Mouse (Mus musculus): ENCODE data around the gene Ppp1r13l. TPM values are rescaled to one million over a fixed set of nuclear protein-coding genes. Genes with fewer than 3 reads are reported as not detected.
A peak's percentile ranks its signal among the peaks of the same experiment; 100 is the strongest.

Gene Ppp1r13l
- total and polyA plus RNA-seq, 3 experiments, result 1.5 to 15.9 TPM; not detected in 1

DNA sequence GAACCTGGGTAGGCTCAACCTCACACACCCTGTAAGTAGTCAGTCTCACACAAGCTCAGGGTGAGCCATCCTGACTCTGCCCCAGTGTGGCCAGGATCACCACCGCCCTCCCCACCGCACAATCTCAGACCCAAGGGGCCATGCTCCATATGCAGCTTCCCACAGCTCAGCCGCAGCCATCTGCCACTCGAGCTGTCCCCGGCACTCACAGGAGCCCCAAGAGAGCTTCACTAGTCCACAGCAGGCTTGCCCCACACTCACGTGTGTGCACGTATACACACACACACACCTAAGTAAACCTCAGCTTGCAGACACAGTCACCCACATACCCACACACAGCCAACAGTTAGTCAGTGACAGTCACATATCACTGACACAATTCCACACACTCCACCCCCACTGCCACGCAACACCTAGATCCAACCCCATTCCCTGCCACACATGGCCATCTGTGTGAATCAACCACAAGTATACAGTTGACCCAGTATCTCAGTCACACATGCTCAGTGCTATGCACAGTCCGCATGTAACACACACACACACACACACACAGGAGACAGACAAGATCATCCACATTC, 43.1 kb downstream of the Ppp1r13l start:
- Histone ChIP-seq H3K36me3 (ENCODE audit: control insufficient read depth in 1 of 2, insufficient read depth in 2 of 2, low read length in 2 of 2) (no peaks in the 10 kb centered on the region; a peak in 1 of 4 replicates), H3K4me3 (ENCODE audit: control insufficient read depth in 1 of 2, insufficient read depth in 1 of 2, low read depth in 2 of 2, low read length in 2 of 2) (no peak overlapping the region), H3K27ac (ENCODE audit: control insufficient read depth, low read depth, low read length) (no peak overlapping the region), H3K4me1 (ENCODE audit: control insufficient read depth in 1 of 2, insufficient read depth in 2 of 2, low read length in 2 of 2) (peaks cover 0 to 13% of the 10 kb centered on the region in 2 experiments; a peak in 3 of 4 replicates), H3K9me3 (replicated peaks; ENCODE audit: insufficient read depth, low read length) (no peaks in the 10 kb centered on the region), H3K27me3 (ENCODE audit: control insufficient read depth in 1 of 2, insufficient read depth in 2 of 2, low read length in 2 of 2) (no peaks in the 10 kb centered on the region), H3K9ac (ENCODE audit: control insufficient read depth, low read depth, low read length, poor library complexity, severe bottlenecking) (no peak overlapping the region), H3K79me2 (ENCODE audit: control insufficient read depth, insufficient read depth, low read length, poor library complexity) (no peaks in the 10 kb centered on the region; the same call in 1 of the 2 replicates)
- no peak for TF ChIP-seq ZMIZ1 (IDR thresholded peaks at IDR 0.05; ENCODE audit: low read depth, low read length)
- TF ChIP-seq GATA1 (IDR thresholded peaks at IDR 0.05; ENCODE audit: low read depth, low read length), result no peak
- no peak for TF ChIP-seq MAX (IDR thresholded peaks at IDR 0.05; ENCODE audit: low read length)
- no peak for TF ChIP-seq RAD21 (IDR thresholded peaks at IDR 0.05; ENCODE audit: low read depth, low read length)
- TF ChIP-seq ELF1 (IDR thresholded peaks at IDR 0.05; ENCODE audit: low read depth, low read length), result no peak
- no peak for TF ChIP-seq TBP (IDR thresholded peaks at IDR 0.05; ENCODE audit: low read depth, low read length)
- TF ChIP-seq MYB (IDR thresholded peaks at IDR 0.05; ENCODE audit: low read depth, low read length), result no peak
- TF ChIP-seq NELFE (IDR thresholded peaks at IDR 0.05; ENCODE audit: low read depth, low read length), result no peak
- TF ChIP-seq MXI1 (IDR thresholded peaks at IDR 0.05; ENCODE audit: low read depth, low read length), result no peak
- no peak for TF ChIP-seq MAFK (IDR thresholded peaks at IDR 0.05; ENCODE audit: borderline replicate concordance, low read depth, low read length)
- TF ChIP-seq SMC3 (IDR thresholded peaks at IDR 0.05; ENCODE audit: low read depth, low read length), result no peak
- TF ChIP-seq E2F4 (IDR thresholded peaks at IDR 0.05; ENCODE audit: borderline replicate concordance, low read depth, low read length), result no peak
- no peak for TF ChIP-seq MAZ (IDR thresholded peaks at IDR 0.05; ENCODE audit: low read depth, low read length)
- no peak for TF ChIP-seq POLR2AphosphoS2 (IDR thresholded peaks at IDR 0.05; ENCODE audit: low read length)
- TF ChIP-seq MYC (IDR thresholded peaks at IDR 0.05; ENCODE audit: low read depth, low read length), result no peak
- TF ChIP-seq TAL1 (IDR thresholded peaks at IDR 0.05; ENCODE audit: low read length), result no peak
- no peak for TF ChIP-seq HCFC1 (IDR thresholded peaks at IDR 0.05; ENCODE audit: low read depth, low read length)
- TF ChIP-seq USF2 (IDR thresholded peaks at IDR 0.05; ENCODE audit: borderline replicate concordance in 1 of 2, insufficient read depth in 1 of 2, low read depth in 1 of 2, low read length in 2 of 2), result no peak
- no peak for TF ChIP-seq CHD2 (IDR thresholded peaks at IDR 0.05; ENCODE audit: low read length)
- TF ChIP-seq JUND (IDR thresholded peaks at IDR 0.05; ENCODE audit: low read depth, low read length), result no peak
- DNase-seq (ENCODE audit: low read depth, low spot score), result no peak

DNA sequence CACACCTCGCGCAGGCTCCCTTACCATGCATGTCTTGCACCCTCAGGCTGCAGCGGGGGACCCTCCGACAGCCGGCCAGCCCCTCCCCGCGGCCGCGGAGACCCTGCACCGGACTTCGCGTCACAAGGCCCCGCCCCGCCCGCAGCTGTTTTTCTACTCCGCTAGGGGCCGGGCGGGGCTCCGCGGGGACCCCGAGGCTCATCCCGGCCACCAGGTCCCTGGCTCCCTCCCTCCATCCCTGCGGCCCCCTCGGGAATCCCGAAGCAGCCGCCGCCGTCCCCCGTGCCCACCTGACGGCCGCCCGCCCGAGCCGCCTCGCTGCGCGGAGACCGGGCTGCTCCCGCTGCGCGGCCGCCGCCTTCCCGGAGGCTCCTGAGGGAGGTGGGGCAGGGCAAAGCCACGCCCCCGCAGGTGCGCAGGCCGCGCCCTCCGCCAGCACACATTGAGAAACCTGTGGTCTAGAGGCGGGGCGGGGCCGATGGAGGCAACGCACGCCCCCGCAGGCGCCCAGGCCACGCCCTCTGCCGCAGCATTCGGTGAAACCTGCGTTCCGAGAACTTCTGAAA, 44.3 kb downstream of the Ppp1r13l start, which contains the start of gene Klc3:
Gene Klc3, minus strand, starts transcription at position 374 of the 566 bp plus-strand sequence.
- H3K4me1 ChIP-seq (ENCODE audit: control insufficient read depth in 1 of 2, insufficient read depth in 2 of 2, low read length in 2 of 2), result peaks cover 0 to 13% of the 10 kb centered on the region in 2 experiments; a peak in 3 of 4 replicates
- no peaks in the 10 kb centered on the region for H3K27me3 ChIP-seq (ENCODE audit: control insufficient read depth in 1 of 2, insufficient read depth in 2 of 2, low read length in 2 of 2)
- peak within 1 kb of the TSS; percentile 43 for H3K9ac ChIP-seq (ENCODE audit: control insufficient read depth, low read depth, low read length, poor library complexity, severe bottlenecking)
- H3K27ac ChIP-seq (ENCODE audit: control insufficient read depth, low read depth, low read length), result no peak within 1 kb of the TSS
- DNase-seq (ENCODE audit: low read depth, low spot score), result peak; percentile 82
- H3K4me3 ChIP-seq (ENCODE audit: control insufficient read depth in 1 of 2, insufficient read depth in 1 of 2, low read depth in 2 of 2, low read length in 2 of 2), result peak within 1 kb of the TSS; percentile 43 to 50
- H3K9me3 ChIP-seq (replicated peaks; ENCODE audit: insufficient read depth, low read length), result no peaks in the 10 kb centered on the region
- H3K36me3 ChIP-seq (ENCODE audit: control insufficient read depth in 1 of 2, insufficient read depth in 2 of 2, low read length in 2 of 2), result no peaks in the 10 kb centered on the region; a peak in 1 of 4 replicates
- TF ChIP-seq POLR2AphosphoS2 (IDR thresholded peaks at IDR 0.05; ENCODE audit: low read length), result no peak
- peak; percentile 67 for TF ChIP-seq NRF1 (IDR thresholded peaks at IDR 0.05; ENCODE audit: insufficient read depth, low read depth, low read length, poor library complexity, severe bottlenecking)
- no peaks in the 10 kb centered on the region; the same call in 1 of the 2 replicates for H3K79me2 ChIP-seq (ENCODE audit: control insufficient read depth, insufficient read depth, low read length, poor library complexity)

Data from MEL (cell line).